Mouse (Mus musculus): ENCODE measurements at regions not wholly inside any gene's neighbourhood (a gene's known extent, or its start where the extent isn't known, plus 50 kb on each side); places are given as distances from the start of the nearest gene placed in this dataset.

DNA sequence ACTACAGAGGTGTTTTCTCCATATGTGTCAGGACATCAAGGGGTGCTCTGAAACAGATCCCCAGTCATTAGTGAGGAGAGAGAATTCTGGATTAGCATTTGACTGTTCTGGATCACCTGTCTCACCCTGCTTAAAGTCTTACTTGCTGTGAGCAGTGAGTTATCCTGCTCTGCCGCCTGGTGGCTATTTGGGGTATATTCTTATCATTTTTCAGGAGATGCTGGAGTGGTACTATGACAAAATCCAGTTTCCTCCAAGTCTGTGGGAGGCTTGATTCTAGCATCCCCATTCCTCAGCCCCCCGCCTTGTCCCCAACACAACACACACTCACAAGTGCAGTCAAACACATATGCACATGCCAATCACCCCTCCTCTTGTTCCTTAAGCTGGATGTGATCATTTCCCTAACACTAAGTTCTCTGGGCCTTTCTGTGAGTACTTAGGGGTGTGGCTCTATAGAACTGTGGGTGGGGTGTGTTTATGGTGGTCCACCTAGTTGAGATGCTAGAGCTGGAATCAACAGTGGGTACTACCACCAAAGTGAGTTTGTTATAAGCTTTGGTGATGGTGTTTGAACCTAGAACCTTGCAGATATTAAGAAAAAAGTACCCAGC lies 624.6 kb upstream of the Vstm2b start:
- Histone ChIP-seq H3K27me3 (no peaks in the 10 kb centered on the region), H3K36me3 (no peaks in the 10 kb centered on the region), H3K9ac (no peak overlapping the region), H3K9me3 (no peaks in the 10 kb centered on the region), H3K4me2 (replicated peaks) (no peak overlapping the region), H3K4me1 (no peaks in the 10 kb centered on the region), H3K27ac (no peak overlapping the region), H3K4me3 (no peak overlapping the region)
- peak; percentile 37; the same call in 1 of the 2 replicates for ATAC-seq (ENCODE audit: low FRiP score, low read depth)
- WGBS: 15% methylated on average over 2 of the region's 2 CpGs

DNA sequence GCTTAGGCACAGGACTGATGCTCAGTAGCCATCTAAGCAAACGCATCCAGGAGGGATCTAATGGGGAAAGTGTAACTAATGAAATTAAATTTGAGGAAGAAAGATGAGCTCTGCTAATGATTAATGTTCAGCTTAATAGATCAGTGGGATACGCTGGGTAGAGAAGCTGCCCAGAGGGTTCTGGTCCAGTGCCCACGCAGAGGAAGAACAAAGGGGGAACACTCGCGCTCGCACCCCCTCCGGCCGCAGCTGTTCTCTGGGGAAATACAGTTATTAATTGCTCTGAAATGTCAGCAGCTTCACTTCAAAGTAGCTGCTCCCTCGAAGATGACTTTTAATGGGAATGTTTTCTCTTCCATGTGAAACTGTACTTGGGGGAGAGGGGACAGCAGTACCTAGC lies 623.0 kb upstream of the Vstm2b start:
- H3K4me3 ChIP-seq: no peak overlapping the region
- no peak overlapping the region for H3K4me2 ChIP-seq (replicated peaks)
- no peaks in the 10 kb centered on the region for H3K27me3 ChIP-seq
- H3K36me3 ChIP-seq: no peaks in the 10 kb centered on the region
- no peak overlapping the region for H3K27ac ChIP-seq
- H3K4me1 ChIP-seq: no peaks in the 10 kb centered on the region
- WGBS: 68% methylated on average over 9 of the region's 9 CpGs
- no peak for ATAC-seq (ENCODE audit: low FRiP score, low read depth)
- no peaks in the 10 kb centered on the region for H3K9me3 ChIP-seq
- no peak overlapping the region for H3K9ac ChIP-seq

DNA sequence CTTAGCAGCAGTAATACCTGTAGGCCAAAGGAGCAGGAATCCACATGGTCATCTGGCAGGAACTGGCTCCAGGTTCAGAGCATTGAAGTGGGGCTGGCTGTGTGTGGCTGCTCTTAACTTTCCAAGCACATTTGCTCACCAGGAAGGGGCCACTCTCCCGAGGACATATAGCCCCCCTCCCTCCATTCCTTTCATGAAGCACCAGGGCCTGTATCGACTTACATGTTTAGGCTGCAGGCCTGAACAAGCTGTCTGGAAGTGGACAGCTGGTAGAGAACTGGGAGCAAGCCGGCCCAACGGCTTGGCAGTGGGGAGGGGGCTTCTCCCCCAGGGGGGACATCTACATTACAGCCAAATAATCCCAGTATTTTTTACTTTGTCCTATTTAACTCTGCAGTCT lies 622.5 kb upstream of the Vstm2b start:
- 18% methylated on average over 4 of the region's 4 CpGs for WGBS
- H3K4me3 ChIP-seq: no peak overlapping the region
- H3K27ac ChIP-seq: no peak overlapping the region
- no peaks in the 10 kb centered on the region for H3K36me3 ChIP-seq
- no peaks in the 10 kb centered on the region for H3K9me3 ChIP-seq
- no peak overlapping the region for H3K4me2 ChIP-seq (replicated peaks)
- H3K4me1 ChIP-seq: no peaks in the 10 kb centered on the region
- ATAC-seq (ENCODE audit: low FRiP score, low read depth): peak; percentile 70; the same call in 1 of the 2 replicates
- no peak overlapping the region for H3K9ac ChIP-seq
- no peaks in the 10 kb centered on the region for H3K27me3 ChIP-seq

DNA sequence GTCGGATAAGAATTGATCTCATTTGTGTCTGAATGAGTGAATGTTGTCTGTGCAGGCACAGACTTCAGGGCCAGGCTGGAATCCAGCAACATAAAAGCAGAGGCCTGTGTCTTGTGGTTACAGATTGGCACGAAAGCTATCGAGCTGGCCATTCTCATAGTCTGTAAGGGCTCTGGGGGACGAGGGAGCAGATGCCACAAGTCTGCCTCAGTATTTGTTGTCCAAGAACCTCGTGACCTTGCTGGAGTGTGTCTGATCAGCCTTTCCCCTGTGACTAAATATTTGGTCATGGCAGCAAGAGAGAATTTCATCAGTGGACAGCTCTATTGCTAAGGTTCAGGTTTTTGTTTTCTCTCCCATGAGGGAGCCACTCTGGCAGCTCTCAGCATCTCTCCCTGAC lies 622.0 kb upstream of the Vstm2b start:
- Histone ChIP-seq H3K4me3 (no peak overlapping the region), H3K27me3 (no peaks in the 10 kb centered on the region), H3K4me1 (no peaks in the 10 kb centered on the region), H3K36me3 (no peaks in the 10 kb centered on the region), H3K9me3 (no peaks in the 10 kb centered on the region), H3K4me2 (replicated peaks) (no peak overlapping the region), H3K27ac (no peak overlapping the region), H3K9ac (no peak overlapping the region)
- ATAC-seq (ENCODE audit: low FRiP score, low read depth): peak; percentile 43; the same call in 1 of the 2 replicates
- 56% methylated on average over 5 of the region's 5 CpGs for WGBS

DNA sequence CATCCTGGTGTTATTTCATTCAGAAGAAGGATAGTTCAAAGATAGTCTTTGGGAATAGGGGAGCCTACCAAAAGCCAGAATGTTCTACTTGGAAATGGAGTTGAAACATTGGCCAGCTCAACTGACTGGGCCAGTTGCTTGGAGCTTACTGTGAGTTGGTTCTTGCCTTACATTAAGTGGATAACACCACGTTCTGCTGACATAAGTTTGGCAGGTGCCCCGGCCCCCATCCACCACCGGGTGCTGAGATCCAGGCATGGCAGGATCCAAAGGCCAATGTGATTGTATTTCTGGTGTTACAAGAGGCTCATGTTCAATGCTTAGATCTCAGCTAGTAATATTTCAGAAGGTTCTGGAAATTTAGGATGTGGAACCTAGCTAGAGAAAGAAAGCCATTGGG lies 608.0 kb upstream of the Vstm2b start:
- H3K9ac ChIP-seq: no peak overlapping the region
- ATAC-seq (ENCODE audit: low FRiP score, low read depth): no peak
- no peaks in the 10 kb centered on the region for H3K4me1 ChIP-seq
- no peaks in the 10 kb centered on the region for H3K36me3 ChIP-seq
- H3K27ac ChIP-seq: no peak overlapping the region
- no peak overlapping the region for H3K4me3 ChIP-seq
- 83% methylated on average over 3 of the region's 3 CpGs for WGBS
- no peaks in the 10 kb centered on the region for H3K9me3 ChIP-seq
- no peak overlapping the region for H3K4me2 ChIP-seq (replicated peaks)
- no peaks in the 10 kb centered on the region for H3K27me3 ChIP-seq

DNA sequence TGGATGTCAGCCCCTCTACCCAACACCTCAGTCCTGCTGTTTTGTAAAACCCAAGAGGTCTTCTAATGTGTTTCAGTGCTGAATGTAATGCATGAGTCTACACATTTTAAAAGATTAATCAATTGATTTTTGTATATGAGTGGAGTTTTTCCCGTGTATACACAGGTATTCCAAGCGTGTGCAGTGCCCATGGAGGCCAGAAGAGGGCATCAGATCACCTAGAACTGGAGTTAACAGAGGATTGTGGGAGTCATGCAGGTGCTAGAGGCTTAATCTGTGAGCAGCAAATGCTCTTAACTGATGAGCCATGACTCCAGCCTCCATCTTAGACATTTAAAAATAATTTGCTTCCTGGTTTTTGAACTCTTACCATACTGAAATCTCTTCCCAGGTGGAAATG lies 587.6 kb upstream of the Vstm2b start:
- Histone ChIP-seq H3K4me2 (replicated peaks) (no peak overlapping the region), H3K36me3 (no peaks in the 10 kb centered on the region), H3K9ac (no peak overlapping the region), H3K4me3 (no peak overlapping the region), H3K27ac (no peak overlapping the region), H3K27me3 (no peaks in the 10 kb centered on the region), H3K9me3 (no peaks in the 10 kb centered on the region), H3K4me1 (0 out of 2 replicates have a peak, but pooled peaks cover 3% of the 10 kb centered on the region)
- ATAC-seq (ENCODE audit: low FRiP score, low read depth): no peak
- 29% methylated on average over 2 of the region's 2 CpGs for WGBS

DNA sequence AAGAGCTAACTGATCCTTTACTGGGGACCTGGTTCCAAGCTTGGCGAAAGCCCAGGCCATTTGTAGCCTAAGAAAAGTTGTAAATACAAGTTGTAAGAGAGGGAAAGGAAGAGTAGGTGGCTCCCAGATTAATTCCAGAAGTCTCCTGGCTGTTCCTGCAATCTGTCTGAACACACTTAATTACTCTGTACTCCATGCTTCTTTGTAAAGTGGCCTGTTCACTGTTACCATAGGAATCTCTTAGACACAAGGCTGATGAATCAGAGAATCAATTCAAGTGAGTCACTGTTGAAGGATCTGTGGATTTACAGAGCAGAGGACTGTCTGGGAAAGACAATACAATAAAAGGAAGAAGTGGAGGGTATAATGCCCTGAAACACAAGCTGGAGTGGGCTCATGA lies 577.0 kb upstream of the Vstm2b start:
- Histone ChIP-seq H3K27me3 (no peaks in the 10 kb centered on the region), H3K9ac (no peak overlapping the region), H3K9me3 (no peaks in the 10 kb centered on the region), H3K27ac (no peak overlapping the region), H3K4me1 (no peaks in the 10 kb centered on the region), H3K4me3 (no peak overlapping the region), H3K4me2 (replicated peaks) (no peak overlapping the region), H3K36me3 (no peaks in the 10 kb centered on the region)
- ATAC-seq (ENCODE audit: low FRiP score, low read depth): no peak
- WGBS: 68% methylated on average over 1 of the region's 1 CpGs

DNA sequence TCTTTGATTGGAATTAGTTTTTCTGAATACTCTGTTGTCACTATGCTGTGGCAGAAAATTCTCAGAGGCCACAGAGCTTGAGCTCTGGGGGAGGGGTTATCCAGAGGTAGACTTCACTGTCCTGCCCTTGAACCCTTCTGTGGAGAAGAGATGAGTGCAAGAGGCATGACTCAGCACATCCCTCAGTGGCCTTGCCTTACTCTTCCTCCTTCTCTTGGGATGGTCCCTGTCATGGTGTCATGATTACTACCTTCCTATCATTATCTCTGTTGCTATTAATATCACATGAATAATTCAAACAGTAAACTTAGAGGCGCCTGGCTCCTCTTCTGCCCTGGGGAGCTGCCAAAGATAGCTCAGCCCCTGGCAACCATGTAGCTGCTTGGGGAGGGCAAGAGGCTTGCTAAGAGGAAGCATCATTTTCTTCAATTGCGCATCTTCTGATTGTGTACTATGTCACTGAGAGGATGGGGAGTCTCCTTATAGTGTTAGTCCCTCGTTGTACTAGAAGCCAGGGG lies 572.9 kb upstream of the Vstm2b start:
- H3K27ac ChIP-seq: no peak overlapping the region
- H3K9me3 ChIP-seq: no peaks in the 10 kb centered on the region
- H3K4me2 ChIP-seq (replicated peaks): no peak overlapping the region
- WGBS: 90% methylated on average over 3 of the region's 3 CpGs
- ATAC-seq (ENCODE audit: low FRiP score, low read depth): no peak
- H3K27me3 ChIP-seq: no peaks in the 10 kb centered on the region
- no peak overlapping the region for H3K9ac ChIP-seq
- H3K36me3 ChIP-seq: no peaks in the 10 kb centered on the region
- no peaks in the 10 kb centered on the region for H3K4me1 ChIP-seq
- no peak overlapping the region for H3K4me3 ChIP-seq

DNA sequence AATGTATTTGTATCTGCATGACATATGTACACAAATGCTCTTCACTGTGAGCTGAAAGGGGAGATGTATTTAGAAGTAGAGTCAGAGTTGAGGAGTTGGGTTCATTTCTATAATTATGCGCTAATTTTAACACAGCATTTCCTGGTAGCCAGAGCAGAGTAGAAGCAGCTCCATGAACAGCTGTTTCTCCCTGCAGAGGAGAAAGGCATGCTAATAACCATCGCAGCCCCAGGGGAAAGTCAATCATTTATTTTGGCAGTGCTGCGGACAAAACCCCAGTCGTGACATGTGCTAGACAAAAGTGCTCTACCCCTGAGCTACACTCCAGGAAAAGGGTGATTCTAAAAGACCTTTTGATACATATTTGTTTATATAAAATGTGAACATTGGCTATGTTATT lies 565.7 kb upstream of the Vstm2b start:
- peak; percentile 40; the same call in 1 of the 2 replicates for ATAC-seq (ENCODE audit: low FRiP score, low read depth)

DNA sequence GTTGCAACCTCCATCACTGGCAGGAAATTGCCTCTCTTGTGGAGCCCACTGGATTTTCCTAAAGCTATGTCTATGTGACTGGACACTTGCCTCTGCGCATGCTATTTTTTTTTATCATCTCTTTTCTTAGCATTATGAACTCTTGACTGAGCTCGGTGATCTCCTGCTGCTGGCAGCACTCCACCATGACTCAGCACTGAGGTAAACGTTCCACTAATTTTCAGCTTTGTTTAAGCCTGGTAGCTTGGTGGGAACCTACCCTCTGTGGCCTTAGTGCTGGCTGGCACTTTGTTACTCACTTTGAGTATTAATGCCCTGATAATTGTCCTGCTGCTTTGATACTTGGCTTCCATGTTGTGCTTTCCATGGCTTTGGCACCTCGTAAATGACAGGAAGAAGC lies 545.8 kb upstream of the Vstm2b start:
- no peak for ATAC-seq (ENCODE audit: low FRiP score, low read depth)
- no peak overlapping the region for H3K4me3 ChIP-seq
- H3K4me1 ChIP-seq: no peaks in the 10 kb centered on the region
- no peak overlapping the region for H3K9ac ChIP-seq
- H3K9me3 ChIP-seq: no peaks in the 10 kb centered on the region
- H3K27me3 ChIP-seq: no peaks in the 10 kb centered on the region
- no peak overlapping the region for H3K27ac ChIP-seq
- H3K4me2 ChIP-seq (replicated peaks): no peak overlapping the region
- WGBS: 67% methylated on average over 4 of the region's 4 CpGs
- no peaks in the 10 kb centered on the region for H3K36me3 ChIP-seq

More for the DNA sequence above, 565.7 kb upstream of the Vstm2b start:
- Histone ChIP-seq H3K27me3 (no peaks in the 10 kb centered on the region), H3K4me1 (no peaks in the 10 kb centered on the region), H3K4me2 (replicated peaks) (no peak overlapping the region), H3K4me3 (no peak overlapping the region), H3K9ac (no peak overlapping the region), H3K9me3 (no peaks in the 10 kb centered on the region), H3K27ac (no peak overlapping the region), H3K36me3 (no peaks in the 10 kb centered on the region)
- WGBS: 42% methylated on average over 4 of the region's 4 CpGs

DNA sequence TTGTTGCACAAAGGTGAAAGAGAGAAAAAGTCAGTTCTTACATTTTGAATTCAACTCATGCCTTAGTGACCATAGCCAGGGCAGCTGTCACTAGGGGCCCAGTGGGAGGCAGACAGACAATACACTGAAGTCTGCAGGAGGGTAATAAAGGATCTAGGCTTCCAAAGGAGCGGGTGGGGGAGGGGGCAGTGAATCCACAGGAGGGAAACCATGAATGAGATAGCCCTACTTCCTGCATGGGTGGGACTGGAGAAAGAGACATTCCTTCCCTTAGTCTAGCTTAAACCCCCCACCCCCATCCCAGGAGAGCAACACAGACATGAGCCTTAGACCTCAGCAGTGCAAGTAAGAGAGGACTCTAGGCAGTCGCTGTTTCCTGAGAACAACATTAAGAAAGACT lies 535.4 kb upstream of the Vstm2b start:
- Histone ChIP-seq H3K9ac (no peak overlapping the region), H3K4me3 (no peak overlapping the region), H3K4me1 (no peaks in the 10 kb centered on the region), H3K27me3 (no peaks in the 10 kb centered on the region), H3K4me2 (replicated peaks) (no peak overlapping the region), H3K9me3 (no peaks in the 10 kb centered on the region), H3K36me3 (no peaks in the 10 kb centered on the region), H3K27ac (no peak overlapping the region)
- no peak for ATAC-seq (ENCODE audit: low FRiP score, low read depth)
- WGBS: 16% methylated on average over 2 of the region's 2 CpGs

DNA sequence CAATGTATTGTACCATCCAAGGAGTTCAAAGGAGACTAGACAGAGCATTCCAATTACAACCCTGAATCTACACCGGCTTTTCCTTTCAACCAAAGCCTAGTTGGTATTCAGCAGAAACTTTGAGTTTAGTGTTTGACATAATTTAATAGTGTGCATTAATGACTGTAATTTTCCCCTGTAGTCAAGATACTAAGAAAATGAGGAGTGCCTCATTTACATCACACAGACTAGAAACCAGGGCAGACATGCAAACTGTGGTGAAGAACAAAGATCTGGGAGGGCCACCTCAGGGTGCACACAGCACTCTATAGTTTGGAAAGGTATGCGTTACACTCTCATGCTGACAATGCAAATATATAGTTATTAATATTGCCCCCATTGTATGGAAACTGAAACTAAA lies 525.4 kb upstream of the Vstm2b start:
- WGBS: 91% methylated on average over 2 of the region's 2 CpGs
- no peak for ATAC-seq (ENCODE audit: low FRiP score, low read depth)
- H3K27ac ChIP-seq: no peak overlapping the region

DNA sequence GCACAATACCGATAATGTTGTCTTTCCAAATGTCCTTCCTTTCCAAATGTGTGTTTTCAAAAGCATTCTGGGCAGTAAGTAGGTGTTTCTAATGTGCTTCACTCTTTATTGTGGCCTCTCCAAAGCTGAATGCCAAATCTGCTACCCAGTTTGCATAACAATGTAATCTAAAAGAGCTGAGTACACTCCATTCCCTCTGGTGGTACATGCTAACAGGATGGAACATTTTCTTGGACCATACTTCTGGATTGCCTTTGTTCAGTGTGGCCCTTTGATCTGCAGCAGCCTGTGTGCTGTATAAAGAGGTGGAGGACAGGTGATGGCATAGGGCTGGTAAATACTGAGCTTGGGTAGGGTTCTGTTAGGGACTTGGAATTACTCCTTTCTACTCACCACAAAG lies 520.3 kb upstream of the Vstm2b start:
- Histone ChIP-seq H3K4me1 (no peaks in the 10 kb centered on the region), H3K9ac (no peak overlapping the region), H3K36me3 (no peaks in the 10 kb centered on the region), H3K4me3 (no peak overlapping the region), H3K4me2 (replicated peaks) (no peak overlapping the region), H3K27ac (no peak overlapping the region), H3K9me3 (no peaks in the 10 kb centered on the region), H3K27me3 (no peaks in the 10 kb centered on the region)
- ATAC-seq (ENCODE audit: low FRiP score, low read depth): no peak
- WGBS: 94% methylated on average over 1 of the region's 1 CpGs

More for the DNA sequence above, 525.4 kb upstream of the Vstm2b start:
- Histone ChIP-seq H3K4me3 (no peak overlapping the region), H3K4me1 (no peaks in the 10 kb centered on the region), H3K36me3 (no peaks in the 10 kb centered on the region), H3K9me3 (no peaks in the 10 kb centered on the region), H3K9ac (no peak overlapping the region), H3K4me2 (replicated peaks) (no peak overlapping the region), H3K27me3 (no peaks in the 10 kb centered on the region)

Measured in limb, embryonic 13.5 days (tissue).